Mouse (Mus musculus) monocyte, adult 2 months (primary cell): Measurements from ENCODE around the gene Ctbp2.

ENCODE experiments used
- DNase-seq, 2 experiments: peaks; one replicate each; pipeline ENCODE4 v3.0.0; 2022; ENCODE audit warnings: low spot score in 2 of 2, low read depth in 1 of 2

The Ctbp2 gene

DNA sequence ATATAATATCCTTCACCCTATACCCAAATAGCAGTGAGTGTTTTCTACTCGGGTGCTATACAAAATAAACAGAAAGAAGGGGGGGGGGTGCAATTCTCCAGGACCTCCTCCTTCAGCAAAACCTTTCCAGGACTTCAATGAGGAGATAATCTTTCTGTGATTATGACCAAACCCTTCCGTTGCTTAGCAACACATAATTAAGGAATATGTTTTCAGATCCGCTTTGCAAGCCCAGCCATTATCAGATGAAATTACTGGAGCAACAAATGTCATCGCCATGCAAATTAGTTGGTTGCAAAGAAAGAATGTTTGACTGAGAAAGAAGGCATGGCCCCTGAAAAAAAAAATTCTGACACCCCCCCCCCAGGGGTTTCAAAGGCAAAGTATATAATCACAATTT lies 112.5 kb downstream of the Ctbp2 start:
- DNase-seq = no peak

DNA sequence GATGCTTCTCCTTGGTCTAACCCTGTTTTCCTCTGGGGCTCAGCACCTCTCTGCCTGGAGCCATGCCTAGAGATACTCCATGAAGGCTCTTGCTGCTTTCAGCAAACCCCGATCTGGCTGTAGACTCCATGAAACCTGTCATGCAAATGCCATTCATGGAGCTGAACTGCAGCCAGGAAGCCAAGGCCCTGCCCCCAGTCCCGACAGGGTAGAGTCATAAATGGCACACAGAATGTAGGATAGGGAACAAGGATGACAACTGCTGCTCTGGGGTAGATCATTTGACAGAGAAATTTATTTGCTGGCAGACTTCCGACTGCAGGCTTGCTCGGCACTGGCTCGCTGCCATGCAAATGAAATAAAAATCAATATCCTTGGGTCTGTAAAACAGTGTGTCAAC lies 113.0 kb downstream of the Ctbp2 start:
- DNase-seq = no peak

- DNase-seq = no peak
These were observed 113.7 kb downstream of the Ctbp2 start for GRCm38 (mm10) chr7:133010477-133010876.

DNA sequence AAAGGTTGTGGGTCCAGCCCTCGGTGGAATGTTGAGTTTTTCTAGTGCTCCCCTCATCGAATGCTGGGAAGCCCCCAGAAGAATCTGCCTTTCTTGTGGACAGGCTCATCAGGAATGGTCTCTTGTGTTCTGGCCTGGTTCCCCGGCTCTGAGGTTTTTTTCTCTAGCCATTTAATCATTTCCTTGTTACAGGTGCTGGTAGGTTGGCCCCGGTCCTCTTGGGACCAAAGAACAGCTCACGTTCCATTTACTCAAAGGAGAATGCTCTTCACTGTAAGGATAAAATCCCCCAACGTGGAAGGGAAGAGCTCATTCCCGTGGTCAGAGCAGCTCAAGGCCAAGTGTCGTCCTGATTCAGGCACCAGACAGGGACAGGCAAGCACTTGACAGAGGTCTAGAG lies 114.5 kb downstream of the Ctbp2 start:
- DNase-seq = no peak

DNA sequence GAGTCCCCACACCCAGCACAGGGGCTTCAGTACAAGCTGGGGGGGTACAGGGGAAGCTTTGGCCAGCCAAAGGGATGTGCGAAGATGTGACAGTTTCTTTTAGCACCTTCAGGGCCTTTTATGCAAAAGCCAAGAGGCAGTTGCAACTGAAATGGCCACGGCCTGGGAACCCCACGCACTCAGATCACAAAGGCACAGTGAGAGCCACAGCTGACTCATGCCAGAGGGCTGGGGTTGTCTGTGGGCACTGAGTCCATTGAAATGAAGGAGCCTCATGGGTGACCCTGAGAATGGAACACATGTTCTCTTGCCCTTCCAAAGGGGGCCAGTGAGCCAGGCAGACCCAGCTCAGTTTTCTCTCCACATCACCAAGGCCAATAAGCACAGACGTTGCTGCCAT lies 115.5 kb downstream of the Ctbp2 start:
- DNase-seq = no peak

DNA sequence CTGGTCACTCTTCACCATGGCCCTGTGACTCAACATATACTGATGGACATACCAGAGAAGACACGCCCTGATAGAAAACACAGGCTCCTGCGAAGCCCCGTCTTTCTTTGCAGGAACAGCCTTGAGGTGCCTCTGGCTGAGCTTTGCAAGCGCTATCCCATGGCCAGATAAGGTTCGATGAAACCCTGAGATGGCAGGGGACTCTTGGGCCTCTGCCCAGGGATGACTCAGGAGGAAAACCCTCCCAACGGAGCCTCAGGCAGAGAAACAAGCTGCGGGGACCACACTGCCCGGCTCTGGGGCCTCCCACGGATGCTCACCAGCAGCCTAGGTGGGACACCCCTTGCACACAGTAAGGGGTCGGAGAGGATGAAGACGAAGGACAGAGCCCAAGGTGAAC lies 116.8 kb downstream of the Ctbp2 start:
- DNase-seq = no peak

- DNase-seq = no peak
These were observed 118.4 kb downstream of the Ctbp2 start for GRCm38 (mm10) chr7:133005772-133006171.

- peak in 1 of 2 experiments; percentile 10 for DNase-seq
These were observed 120.7 kb downstream of the Ctbp2 start for GRCm38 (mm10) chr7:133003421-133003820.

DNA sequence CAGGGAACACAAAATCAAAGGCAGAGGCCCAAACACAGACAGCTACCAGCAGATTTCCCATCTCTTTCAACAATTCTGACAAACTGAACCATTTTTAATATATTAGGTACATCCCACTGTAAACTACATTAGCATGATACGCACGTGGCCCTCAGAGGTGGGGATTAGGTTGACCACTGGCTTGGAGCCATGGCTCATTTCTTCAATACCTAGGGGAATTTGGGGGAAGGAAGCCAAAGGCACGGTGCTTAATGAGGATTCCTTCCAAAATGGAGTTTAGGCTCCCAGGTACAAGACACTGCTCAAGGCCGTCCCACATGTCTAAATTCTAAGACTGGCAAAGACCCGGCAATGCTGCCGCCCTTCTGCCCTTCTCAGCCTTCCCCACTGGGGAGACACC lies 121.9 kb downstream of the Ctbp2 start:
- DNase-seq = no peak

DNA sequence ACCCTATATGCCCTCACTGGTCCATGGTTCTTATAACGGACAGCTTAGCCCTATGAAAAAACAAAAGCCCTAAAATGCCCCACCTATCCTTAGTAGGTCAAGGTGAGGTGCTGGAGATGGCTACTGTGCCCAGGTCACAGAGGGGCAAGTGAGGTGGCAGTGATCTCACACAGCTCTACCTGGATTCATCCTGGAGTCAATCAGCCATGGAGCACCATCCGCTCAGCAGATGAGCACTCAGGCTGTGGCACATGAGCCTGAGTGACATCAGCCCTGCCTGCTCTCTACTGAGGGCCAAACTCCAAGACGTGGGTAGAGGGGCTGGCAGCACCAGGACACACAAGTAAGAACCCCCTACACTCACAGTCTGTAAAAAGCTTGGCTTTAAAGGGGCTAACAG lies 122.8 kb downstream of the Ctbp2 start:
- DNase-seq = no peak

DNA sequence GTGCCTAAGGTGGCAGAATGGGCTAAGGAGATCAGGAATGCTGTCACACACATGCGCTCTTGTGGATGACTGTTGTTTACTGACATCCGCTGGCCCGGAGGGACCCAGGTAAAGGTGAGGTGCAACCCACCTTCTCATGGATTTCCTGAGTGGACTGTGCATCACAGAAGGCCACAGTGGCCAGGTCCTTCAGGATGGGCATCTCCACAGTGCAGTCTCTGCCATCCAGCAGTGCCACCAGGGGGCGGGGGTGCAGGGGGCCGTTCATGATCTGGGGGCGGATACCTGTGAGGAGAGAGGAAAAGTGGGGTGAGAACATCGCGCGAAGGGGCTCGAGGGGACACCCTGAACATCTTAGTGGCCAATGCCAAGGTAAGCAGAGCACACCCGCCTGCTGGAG lies 125.1 kb downstream of the Ctbp2 start:
- no peak for DNase-seq

- DNase-seq = no peak
These were observed 125.5 kb downstream of the Ctbp2 start for GRCm38 (mm10) chr7:132998639-132999038.

DNA sequence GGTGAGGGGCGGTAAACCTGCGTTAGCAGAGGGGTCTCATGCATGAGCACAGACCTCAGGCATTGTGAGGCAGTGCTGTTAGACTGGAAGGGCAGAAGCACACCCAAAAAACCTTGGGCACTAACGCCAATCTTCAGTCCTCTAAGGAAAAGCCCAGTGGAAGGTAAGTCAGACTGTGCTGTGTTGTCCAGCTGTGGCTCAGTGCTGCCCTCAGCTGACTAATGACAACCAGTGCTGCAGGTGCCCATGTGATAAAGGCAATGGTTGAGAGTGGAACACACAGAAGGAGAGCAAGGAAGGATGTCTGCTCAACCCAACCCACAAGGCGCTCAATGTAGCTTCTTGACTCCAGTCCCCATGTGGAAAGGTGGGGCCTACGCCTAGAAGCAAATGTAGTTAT lies 127.8 kb downstream of the Ctbp2 start:
- DNase-seq = no peak

GRCm38 (mm10) chr7:132994628-132995191 lies 129.4 kb downstream of the Ctbp2 start:
- DNase-seq = no peak

DNA sequence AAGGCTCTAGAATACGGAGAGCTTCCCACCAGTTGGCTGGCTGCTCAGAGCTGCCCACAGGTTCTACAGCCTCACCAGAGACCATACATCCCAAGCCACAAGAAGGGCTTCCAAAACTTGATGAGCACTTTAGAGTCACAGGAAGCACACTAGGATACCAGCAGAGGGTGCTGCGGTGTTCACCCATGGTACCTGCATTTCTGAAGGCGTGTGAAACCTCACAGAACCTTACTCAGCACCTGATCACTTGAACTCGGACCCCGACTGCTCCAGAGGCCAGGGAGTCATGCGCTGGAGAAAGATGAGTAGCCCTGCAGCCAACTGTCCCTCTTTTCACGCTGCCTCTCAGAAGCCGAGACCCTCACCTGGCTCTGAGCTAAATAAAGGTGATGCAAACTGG lies 130.0 kb downstream of the Ctbp2 start:
- DNase-seq = no peak

DNA sequence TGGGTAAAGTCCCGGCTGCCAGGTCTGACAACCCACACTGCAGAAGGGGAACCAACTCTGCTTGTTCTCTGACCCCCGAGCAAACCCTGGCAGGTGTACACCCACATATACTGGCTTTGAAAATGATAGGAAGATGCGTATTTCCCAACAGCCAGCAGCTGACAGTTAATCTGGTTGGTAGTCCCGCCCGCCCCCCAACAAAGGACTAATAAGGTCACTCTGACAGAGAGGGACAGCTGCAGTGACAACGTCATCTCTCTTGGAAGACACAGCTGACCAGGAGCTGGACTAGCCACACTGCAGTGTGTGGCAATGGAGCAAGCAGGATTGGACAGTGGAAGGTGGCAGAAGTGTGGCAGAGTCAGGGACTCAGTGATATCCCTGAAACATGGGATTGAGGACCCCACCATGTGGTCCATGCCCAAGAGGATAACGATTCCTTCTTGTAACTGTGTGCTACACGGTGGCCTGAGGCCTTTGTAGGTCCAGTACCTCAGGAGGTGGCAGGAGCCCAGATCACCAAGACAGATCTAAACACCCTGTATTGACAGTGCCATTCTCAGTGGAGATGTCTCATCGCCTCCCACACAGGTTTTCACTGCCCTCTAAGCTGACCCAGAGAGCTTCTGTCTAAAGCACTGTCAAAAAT lies 131.1 kb downstream of the Ctbp2 start:
- DNase-seq = no peak

GRCm38 (mm10) chr7:132991240-132991900 lies 132.8 kb downstream of the Ctbp2 start:
- no peak for DNase-seq

- no peak for DNase-seq
These were observed 134.3 kb downstream of the Ctbp2 start for GRCm38 (mm10) chr7:132989839-132990238.

- DNase-seq = no peak
These were observed 141.5 kb downstream of the Ctbp2 start for GRCm38 (mm10) chr7:132982639-132983038.

GRCm38 (mm10) chr7:132977981-132978380 lies 146.2 kb downstream of the Ctbp2 start:
- DNase-seq = no peak

DNA sequence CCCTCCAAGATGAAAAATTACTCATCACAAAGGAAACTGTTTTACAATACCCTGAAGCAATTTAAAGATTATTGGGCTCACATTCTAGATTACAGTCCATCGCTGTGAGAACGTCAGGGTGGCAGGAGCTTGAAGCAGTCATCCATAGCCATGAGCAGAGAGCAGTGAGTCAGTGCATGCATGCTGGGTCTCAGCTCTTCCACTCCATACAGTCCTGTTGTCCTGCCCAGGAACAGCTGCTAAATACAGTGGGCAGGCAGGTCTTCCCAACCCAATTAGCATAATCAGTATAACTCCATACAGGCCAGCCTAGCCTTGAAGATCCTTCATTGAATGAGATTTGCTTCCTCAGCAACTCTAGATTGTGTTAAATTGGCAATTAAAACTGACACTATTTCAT lies 148.1 kb downstream of the Ctbp2 start:
- no peak for DNase-seq

GRCm38 (mm10) chr7:132972079-132972478 lies 152.1 kb downstream of the Ctbp2 start:
- DNase-seq = no peak

GRCm38 (mm10) chr7:132965707-132966106 lies 158.4 kb downstream of the Ctbp2 start:
- DNase-seq = no peak
